Mouse (Mus musculus) liver, embryonic 14.5 days (tissue): ENCODE measurements at regions not wholly inside any gene's neighbourhood (a gene's known extent, or its start where the extent isn't known, plus 50 kb on each side); places are given as distances from the start of the nearest gene placed in this dataset.

Experiments used
- CTCF ChIP-seq: IDR thresholded peaks from 2 replicates; pipeline ENCODE4 v1.5.1; 2016; ENCODE audit warnings: antibody characterized with exemption, low read depth, control low read depth
- EP300 ChIP-seq: IDR thresholded peaks from 2 replicates; pipeline ENCODE4 v1.6.1; 2016; ENCODE audit warnings: antibody characterized with exemption, low read depth

GRCm38 (mm10) chr15:56820256-56820976 is 657.0 kb downstream of the Slc22a22 start:
- TF ChIP-seq CTCF, result no peak
- no peak for TF ChIP-seq EP300
